Mouse (Mus musculus): ENCODE measurements at regions not wholly inside any gene's neighbourhood (a gene's known extent, or its start where the extent isn't known, plus 50 kb on each side); places are given as distances from the start of the nearest gene placed in this dataset.
A peak's percentile ranks its signal among the peaks of the same experiment; 100 is the strongest.

GRCm38 (mm10) chr2:40149186-40149585, 922.9 kb upstream of the Ppp6c start:
- DNase-seq = no peak

GRCm38 (mm10) chr2:40127615-40128014, 901.4 kb upstream of the Ppp6c start:
- DNase-seq = peak; percentile 3

- no peak for DNase-seq
Observed at GRCm38 (mm10) chr2:40119176-40119575, 892.9 kb upstream of the Ppp6c start.

GRCm38 (mm10) chr2:40114435-40114834, 888.2 kb upstream of the Ppp6c start:
- DNase-seq = no peak

Measured in kidney, adult 9 months (tissue).